Mouse (Mus musculus) small intestine, adult 2 months (tissue): ENCODE results near the gene Btbd35f29.
"Not testable (repeated sequence)": the region's sequence is repeated elsewhere in the genome, so short reads cannot be mapped to it uniquely, and the experiment has no call there.

ENCODE experiments used
- CTCF ChIP-seq: fragments of 200-500 bp; IDR thresholded peaks from 2 replicates; pipeline ENCODE4 v1.5.1; 2012; ENCODE audit warnings: low read depth, mild to moderate bottlenecking, control low read depth, inconsistent platforms, low read length, moderate library complexity, mixed read lengths; ENCODE audit not compliant: insufficient replicate concordance, insufficient read length; ENCODE audit errors: extremely low read depth
- POLR2A ChIP-seq: fragments of 200-500 bp; IDR thresholded peaks from 2 replicates; pipeline ENCODE4 v1.6.1; 2012; ENCODE audit warnings: low read depth, mild to moderate bottlenecking, control low read depth, inconsistent platforms, low read length, moderate library complexity

DNA sequence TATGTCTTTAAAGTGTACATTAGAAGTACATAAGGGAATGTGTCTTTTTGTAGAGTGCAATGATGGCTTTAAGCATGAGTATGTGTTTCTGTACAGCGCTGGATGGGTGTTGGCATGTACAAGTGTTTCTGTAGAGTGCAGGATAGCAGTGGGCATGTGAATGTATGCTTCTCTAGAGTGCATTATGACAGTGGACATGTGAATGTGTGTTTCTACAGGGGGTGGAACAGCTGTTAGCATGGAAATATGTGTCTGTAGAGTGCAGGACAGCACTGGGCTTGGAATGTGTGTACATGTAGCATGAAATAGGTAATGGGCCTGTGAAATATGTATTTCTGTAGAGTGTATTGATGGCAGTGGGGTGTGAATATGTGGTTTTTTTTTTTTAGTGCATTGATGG is 28.4 kb downstream of the Btbd35f29 start:
- not testable (repeated sequence) for TF ChIP-seq CTCF, POLR2A
